Mouse (Mus musculus): Measurements from ENCODE around the gene Chrm3. TPM values are rescaled to one million over a fixed set of nuclear protein-coding genes. Genes with fewer than 3 reads are reported as not detected.

The Chrm3 gene
- polyA plus RNA-seq, 1 experiment from 2014 or later: 3.2 TPM

DNA sequence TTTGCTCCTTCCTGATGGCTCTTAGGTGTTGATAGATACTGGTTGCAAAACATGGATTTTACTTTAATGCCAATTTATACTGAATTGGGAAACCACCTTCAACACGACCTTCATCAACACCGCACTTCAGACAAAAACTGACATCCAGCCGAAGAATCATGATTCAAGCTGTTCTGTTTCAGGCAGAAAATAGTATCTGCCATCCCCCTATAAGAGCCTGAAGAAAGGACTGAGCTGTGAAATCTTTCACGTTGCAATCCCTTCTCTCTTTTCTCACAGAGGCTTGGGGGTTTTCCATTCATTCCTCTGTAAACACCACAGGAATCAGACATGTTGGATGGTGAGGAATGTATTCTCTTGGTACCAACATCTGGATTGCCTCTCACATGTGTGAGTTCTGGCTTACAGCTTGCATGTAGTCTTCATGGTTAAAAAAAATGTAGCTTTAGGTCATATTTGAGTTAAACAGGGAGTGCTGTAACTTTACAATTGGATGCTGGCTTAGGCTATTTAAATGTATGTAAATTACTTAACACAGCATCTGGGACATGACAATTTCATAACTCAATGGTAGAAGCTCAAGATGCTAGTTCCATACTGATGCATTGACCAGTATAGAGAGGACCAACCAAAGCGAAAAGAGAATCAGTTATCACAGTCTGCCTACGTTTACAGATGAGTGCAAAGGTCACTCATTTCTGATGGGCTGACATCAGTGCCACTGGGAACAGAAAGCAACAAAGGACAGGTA is 161.3 kb downstream of the Chrm3 start:
- H3K27ac ChIP-seq (ENCODE audit: low read length): no peak overlapping the region
- H3K4me2 ChIP-seq (ENCODE audit: low read depth, low read length): no peak overlapping the region
- 0 out of 2 replicates have a peak, but pooled peaks cover 4% of the 10 kb centered on the region for H3K9me3 ChIP-seq (replicated peaks; ENCODE audit: control insufficient read depth, low read length)
- H3K27me3 ChIP-seq (ENCODE audit: control insufficient read depth, insufficient read depth, low read length): no peaks in the 10 kb centered on the region
- no peaks in the 10 kb centered on the region for H3K4me1 ChIP-seq (ENCODE audit: control insufficient read depth, insufficient read depth, low read length)
- ATAC-seq (ENCODE audit: insufficient read depth, low FRiP score): no peak
- 69% methylated on average over 6 of the region's 6 CpGs for WGBS
- H3K4me3 ChIP-seq (replicated peaks; ENCODE audit: low read length): no peak overlapping the region
- no peak overlapping the region for H3K9ac ChIP-seq (ENCODE audit: low read length)
- no peaks in the 10 kb centered on the region for H3K36me3 ChIP-seq (ENCODE audit: control insufficient read depth, insufficient read depth, low read length)

DNA sequence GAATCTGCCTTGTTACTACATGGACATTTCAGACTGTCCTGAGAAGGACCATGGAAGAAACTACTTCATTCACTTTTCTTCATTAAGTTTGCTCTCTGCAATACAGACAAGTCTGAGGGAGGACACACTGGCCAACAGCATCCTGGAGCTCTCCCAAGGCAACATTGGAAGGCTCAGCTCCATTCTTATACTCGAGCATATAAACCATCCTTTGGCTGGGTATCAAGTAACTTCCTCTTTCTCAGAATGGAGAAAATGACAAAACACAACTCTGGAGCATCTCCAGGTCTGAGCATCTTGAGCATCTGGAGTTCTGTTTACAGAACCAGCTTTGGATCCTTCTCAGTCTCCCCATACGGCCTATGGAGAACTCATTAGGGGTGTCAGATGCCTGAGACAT is 170.8 kb downstream of the Chrm3 start:
- Histone ChIP-seq H3K36me3 (ENCODE audit: control insufficient read depth, insufficient read depth, low read length) (no peaks in the 10 kb centered on the region), H3K4me3 (replicated peaks; ENCODE audit: low read length) (no peak overlapping the region), H3K4me1 (ENCODE audit: control insufficient read depth, insufficient read depth, low read length) (no peaks in the 10 kb centered on the region), H3K27me3 (ENCODE audit: control insufficient read depth, insufficient read depth, low read length) (no peaks in the 10 kb centered on the region), H3K9me3 (replicated peaks; ENCODE audit: control insufficient read depth, low read length) (no peaks in the 10 kb centered on the region), H3K4me2 (ENCODE audit: low read depth, low read length) (no peak overlapping the region), H3K27ac (ENCODE audit: low read length) (no peak overlapping the region), H3K9ac (ENCODE audit: low read length) (no peak overlapping the region)
- no peak for ATAC-seq (ENCODE audit: insufficient read depth, low FRiP score)
- 32% methylated on average over 2 of the region's 2 CpGs for WGBS

DNA sequence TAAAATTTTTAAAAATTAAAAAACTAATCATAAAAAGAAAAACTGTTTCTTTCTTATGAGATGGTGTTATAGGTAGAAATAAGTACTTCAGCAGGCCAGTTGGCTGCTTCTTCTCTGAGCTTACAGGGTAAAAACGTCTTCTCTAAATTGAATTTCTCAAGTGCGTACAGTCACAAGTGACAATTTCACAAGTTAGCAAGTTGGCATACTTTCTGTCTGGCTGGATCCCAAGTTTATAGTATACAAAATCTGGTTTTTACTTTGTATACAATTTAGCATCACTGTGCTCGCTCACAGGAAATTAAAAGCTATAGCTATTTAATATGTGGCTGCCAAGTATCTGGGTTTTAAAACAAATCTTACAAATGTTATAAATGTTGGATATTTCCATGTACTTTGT is 172.7 kb downstream of the Chrm3 start:
- Histone ChIP-seq H3K4me1 (ENCODE audit: control insufficient read depth, insufficient read depth, low read length) (no peaks in the 10 kb centered on the region), H3K9me3 (replicated peaks; ENCODE audit: control insufficient read depth, low read length) (no peaks in the 10 kb centered on the region), H3K4me3 (replicated peaks; ENCODE audit: low read length) (no peak overlapping the region), H3K36me3 (ENCODE audit: control insufficient read depth, insufficient read depth, low read length) (no peaks in the 10 kb centered on the region), H3K27ac (ENCODE audit: low read length) (no peak overlapping the region), H3K4me2 (ENCODE audit: low read depth, low read length) (no peak overlapping the region), H3K9ac (ENCODE audit: low read length) (no peak overlapping the region), H3K27me3 (ENCODE audit: control insufficient read depth, insufficient read depth, low read length) (no peaks in the 10 kb centered on the region)
- WGBS: 53% methylated on average over 3 of the region's 3 CpGs
- ATAC-seq (ENCODE audit: insufficient read depth, low FRiP score): no peak; the same call in 1 of the 2 replicates

DNA sequence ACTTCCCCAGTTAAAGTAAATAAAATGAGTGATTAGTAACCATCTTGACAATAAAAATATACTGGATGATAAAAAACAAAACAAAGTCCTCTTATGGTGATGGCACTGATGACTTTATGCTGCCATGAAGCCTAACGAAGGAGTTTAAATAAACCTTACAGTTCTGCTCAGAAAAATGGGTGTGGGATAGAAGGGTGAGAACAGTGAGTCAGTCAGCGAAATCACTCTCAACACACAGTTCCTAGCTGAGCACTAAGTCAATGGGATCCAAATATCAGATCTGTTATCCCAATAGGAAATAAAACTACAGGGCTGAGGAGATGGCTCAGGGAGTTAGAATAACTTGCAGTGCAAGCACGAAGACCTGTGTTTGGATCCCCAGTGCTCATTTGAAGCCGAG is 176.8 kb downstream of the Chrm3 start:
- H3K9ac ChIP-seq (ENCODE audit: low read length): no peak overlapping the region
- 79% methylated on average over 4 of the region's 4 CpGs for WGBS
- H3K36me3 ChIP-seq (ENCODE audit: control insufficient read depth, insufficient read depth, low read length): no peaks in the 10 kb centered on the region
- no peak overlapping the region for H3K27ac ChIP-seq (ENCODE audit: low read length)
- no peak for ATAC-seq (ENCODE audit: insufficient read depth, low FRiP score)
- no peaks in the 10 kb centered on the region for H3K27me3 ChIP-seq (ENCODE audit: control insufficient read depth, insufficient read depth, low read length)
- H3K4me2 ChIP-seq (ENCODE audit: low read depth, low read length): no peak overlapping the region
- H3K9me3 ChIP-seq (replicated peaks; ENCODE audit: control insufficient read depth, low read length): no peaks in the 10 kb centered on the region
- H3K4me1 ChIP-seq (ENCODE audit: control insufficient read depth, insufficient read depth, low read length): no peaks in the 10 kb centered on the region
- no peak overlapping the region for H3K4me3 ChIP-seq (replicated peaks; ENCODE audit: low read length)

GRCm38 (mm10) chr13:10182756-10183155 is 177.9 kb downstream of the Chrm3 start:
- no peaks in the 10 kb centered on the region for H3K27me3 ChIP-seq (ENCODE audit: control insufficient read depth, insufficient read depth, low read length)
- H3K9me3 ChIP-seq (replicated peaks; ENCODE audit: control insufficient read depth, low read length): no peaks in the 10 kb centered on the region
- no peak overlapping the region for H3K9ac ChIP-seq (ENCODE audit: low read length)
- no peaks in the 10 kb centered on the region for H3K36me3 ChIP-seq (ENCODE audit: control insufficient read depth, insufficient read depth, low read length)
- no peaks in the 10 kb centered on the region for H3K4me1 ChIP-seq (ENCODE audit: control insufficient read depth, insufficient read depth, low read length)
- ATAC-seq (ENCODE audit: insufficient read depth, low FRiP score): no peak
- 75% methylated on average over 2 of the region's 2 CpGs for WGBS
- H3K4me2 ChIP-seq (ENCODE audit: low read depth, low read length): no peak overlapping the region
- H3K27ac ChIP-seq (ENCODE audit: low read length): no peak overlapping the region
- H3K4me3 ChIP-seq (replicated peaks; ENCODE audit: low read length): no peak overlapping the region

DNA sequence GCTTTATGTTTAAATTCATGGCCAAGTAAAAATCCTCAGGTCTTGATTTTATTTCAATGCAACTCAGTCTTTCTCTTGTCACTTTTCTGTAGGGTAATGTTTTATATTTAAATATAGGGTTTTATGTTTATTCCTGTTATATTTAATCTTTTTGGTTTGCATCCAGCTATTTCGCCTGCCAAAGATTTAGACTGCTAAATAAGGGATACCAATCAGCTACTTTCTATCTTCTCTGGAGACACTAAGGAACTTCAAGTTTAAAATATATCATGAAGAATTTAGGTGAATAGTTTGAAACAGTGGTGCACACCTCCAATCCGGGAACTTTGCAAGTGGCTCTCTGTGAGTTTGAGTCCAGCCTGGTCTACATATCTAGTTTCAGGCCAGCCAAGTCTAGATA is 190.1 kb downstream of the Chrm3 start:
- H3K4me2 ChIP-seq (ENCODE audit: low read depth, low read length): no peak overlapping the region
- no peak for ATAC-seq (ENCODE audit: insufficient read depth, low FRiP score)
- no peaks in the 10 kb centered on the region for H3K36me3 ChIP-seq (ENCODE audit: control insufficient read depth, insufficient read depth, low read length)
- H3K4me3 ChIP-seq (replicated peaks; ENCODE audit: low read length): no peak overlapping the region
- 81% methylated on average over 2 of the region's 2 CpGs for WGBS
- no peak overlapping the region for H3K27ac ChIP-seq (ENCODE audit: low read length)
- H3K4me1 ChIP-seq (ENCODE audit: control insufficient read depth, insufficient read depth, low read length): no peaks in the 10 kb centered on the region
- H3K27me3 ChIP-seq (ENCODE audit: control insufficient read depth, insufficient read depth, low read length): no peaks in the 10 kb centered on the region
- no peak overlapping the region for H3K9ac ChIP-seq (ENCODE audit: low read length)
- H3K9me3 ChIP-seq (replicated peaks; ENCODE audit: control insufficient read depth, low read length): no peaks in the 10 kb centered on the region

DNA sequence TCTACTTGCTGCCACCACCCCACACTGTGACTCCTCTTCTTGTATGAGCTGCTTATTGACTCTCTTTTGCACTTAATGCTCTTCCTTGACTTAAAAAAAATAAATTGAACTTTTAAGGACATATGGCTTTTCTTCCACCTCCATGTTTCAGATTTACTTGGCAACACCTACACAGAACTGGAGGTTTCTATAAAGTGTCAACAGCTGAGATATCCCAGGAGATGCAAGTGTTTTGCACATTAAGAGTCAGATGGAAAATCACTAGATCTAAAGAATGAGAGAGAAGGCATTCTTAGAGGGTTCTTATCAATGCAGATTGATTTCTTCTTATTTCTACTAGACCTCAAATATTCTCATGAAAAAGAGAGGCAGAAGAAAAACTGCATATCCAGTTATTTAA is 197.3 kb downstream of the Chrm3 start:
- no peak overlapping the region for H3K4me2 ChIP-seq (ENCODE audit: low read depth, low read length)
- H3K9me3 ChIP-seq (replicated peaks; ENCODE audit: control insufficient read depth, low read length): no peaks in the 10 kb centered on the region
- H3K36me3 ChIP-seq (ENCODE audit: control insufficient read depth, insufficient read depth, low read length): no peaks in the 10 kb centered on the region
- H3K9ac ChIP-seq (ENCODE audit: low read length): no peak overlapping the region
- no peaks in the 10 kb centered on the region for H3K4me1 ChIP-seq (ENCODE audit: control insufficient read depth, insufficient read depth, low read length)
- H3K27me3 ChIP-seq (ENCODE audit: control insufficient read depth, insufficient read depth, low read length): no peaks in the 10 kb centered on the region
- H3K4me3 ChIP-seq (replicated peaks; ENCODE audit: low read length): no peak overlapping the region
- H3K27ac ChIP-seq (ENCODE audit: low read length): no peak overlapping the region
- ATAC-seq (ENCODE audit: insufficient read depth, low FRiP score): no peak

DNA sequence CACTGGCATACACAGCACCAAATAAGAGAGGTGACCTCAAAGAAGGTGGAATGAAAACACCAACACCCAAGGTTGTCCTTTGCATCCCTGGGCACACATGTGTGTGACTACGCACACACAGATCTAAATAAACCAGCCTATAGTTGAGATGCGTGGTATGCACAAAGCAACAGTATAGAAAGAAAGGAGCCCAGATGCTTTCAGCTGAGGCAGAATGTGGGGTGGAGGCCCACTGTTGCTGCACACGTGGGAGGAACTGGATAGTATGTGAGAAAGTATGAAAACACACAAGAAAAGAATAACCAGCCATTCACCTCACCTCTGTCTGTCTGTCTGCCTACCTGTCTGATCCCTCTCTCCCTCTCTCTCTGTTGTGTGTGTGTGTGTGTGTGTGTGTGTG is 203.2 kb downstream of the Chrm3 start:
- Histone ChIP-seq H3K9me3 (replicated peaks; ENCODE audit: control insufficient read depth, low read length) (no peaks in the 10 kb centered on the region), H3K4me2 (ENCODE audit: low read depth, low read length) (no peak overlapping the region), H3K4me1 (ENCODE audit: control insufficient read depth, insufficient read depth, low read length) (no peaks in the 10 kb centered on the region), H3K9ac (ENCODE audit: low read length) (no peak overlapping the region), H3K27me3 (ENCODE audit: control insufficient read depth, insufficient read depth, low read length) (no peaks in the 10 kb centered on the region), H3K36me3 (ENCODE audit: control insufficient read depth, insufficient read depth, low read length) (no peaks in the 10 kb centered on the region), H3K4me3 (replicated peaks; ENCODE audit: low read length) (no peak overlapping the region), H3K27ac (ENCODE audit: low read length) (no peak overlapping the region)
- ATAC-seq (ENCODE audit: insufficient read depth, low FRiP score): no peak
- 85% methylated on average over 3 of the region's 3 CpGs for WGBS

DNA sequence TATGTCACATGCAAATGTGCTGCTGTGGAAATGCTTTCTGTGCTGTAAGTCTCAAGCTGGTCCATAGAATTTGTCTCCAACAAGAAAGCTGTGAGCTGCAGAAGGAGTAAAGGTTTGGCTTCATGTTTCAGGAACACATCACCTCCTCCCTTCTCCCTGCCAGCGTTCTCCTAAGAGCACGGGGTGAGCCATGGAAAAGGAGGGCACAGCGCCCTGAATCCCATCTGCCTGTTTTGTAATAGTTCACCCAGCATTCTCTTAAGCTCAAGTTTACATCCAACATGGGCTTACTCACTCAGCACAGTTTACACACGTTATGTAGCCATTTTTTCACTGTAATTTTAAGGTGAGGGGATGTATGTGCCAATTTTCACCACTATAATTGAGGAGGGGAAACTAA is 220.1 kb downstream of the Chrm3 start:
- ATAC-seq (ENCODE audit: insufficient read depth, low FRiP score): no peak
- Histone ChIP-seq H3K9ac (ENCODE audit: low read length) (no peak overlapping the region), H3K4me2 (ENCODE audit: low read depth, low read length) (no peak overlapping the region), H3K27ac (ENCODE audit: low read length) (no peak overlapping the region), H3K36me3 (ENCODE audit: control insufficient read depth, insufficient read depth, low read length) (no peaks in the 10 kb centered on the region), H3K4me3 (replicated peaks; ENCODE audit: low read length) (no peak overlapping the region), H3K4me1 (ENCODE audit: control insufficient read depth, insufficient read depth, low read length) (no peaks in the 10 kb centered on the region), H3K9me3 (replicated peaks; ENCODE audit: control insufficient read depth, low read length) (no peaks in the 10 kb centered on the region), H3K27me3 (ENCODE audit: control insufficient read depth, insufficient read depth, low read length) (no peaks in the 10 kb centered on the region)
- 70% methylated on average over 4 of the region's 4 CpGs for WGBS
